Mouse (Mus musculus) megakaryocyte-erythroid progenitor cell, adult 5-6 weeks (primary cell): Measurements from ENCODE around the gene Iffo2. TPM values are rescaled to one million over a fixed set of nuclear protein-coding genes. Genes with fewer than 3 reads are reported as not detected.

Source experiments
- ATAC-seq: replicated peaks from 2 replicates; pipeline ENCODE4 v1.8.0; 2016; ENCODE audit warnings: mild to moderate bottlenecking, inconsistent platforms; ENCODE audit not compliant: severe bottlenecking, poor library complexity, low FRiP score, low TSS enrichment
- total RNA-seq, 2 experiments: library from RNA; stranded (forward) in 1 of 2; stranded (reverse) in 1 of 2; fragments of 200-1000, 215-1000 nt in 1 of 2; fragments of >200 nt in 1 of 2; fragmentation: Nextera tagmentation in 1 of 2; gene quantifications; 2 replicates each; pipeline ENCODE4 v1.2.3; 2014 to 2017

Iffo2 gene
- total RNA-seq, 2 experiments from 2014 or later: 0.23 to 0.35 TPM

DNA sequence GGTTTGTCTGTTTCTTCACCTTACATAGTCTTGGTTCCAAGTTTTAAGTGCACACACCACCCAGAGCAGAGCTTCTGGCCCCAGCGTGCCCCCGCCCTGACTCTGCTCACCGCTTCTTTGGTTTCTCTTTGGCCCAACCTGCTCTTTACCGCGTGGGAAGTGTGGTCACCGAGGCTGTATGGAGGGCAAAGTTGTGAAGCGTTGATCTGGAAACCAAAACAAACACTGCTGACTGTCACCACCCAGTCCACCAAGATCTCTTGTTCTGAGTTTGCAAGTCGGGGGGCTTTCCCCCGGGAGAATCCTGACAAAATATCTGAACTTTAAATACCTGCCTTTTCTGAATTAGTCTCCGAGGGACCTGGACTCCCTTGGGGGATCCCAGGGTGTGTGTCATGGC, 48.7 kb downstream of the Iffo2 start:
- ATAC-seq: no peak

DNA sequence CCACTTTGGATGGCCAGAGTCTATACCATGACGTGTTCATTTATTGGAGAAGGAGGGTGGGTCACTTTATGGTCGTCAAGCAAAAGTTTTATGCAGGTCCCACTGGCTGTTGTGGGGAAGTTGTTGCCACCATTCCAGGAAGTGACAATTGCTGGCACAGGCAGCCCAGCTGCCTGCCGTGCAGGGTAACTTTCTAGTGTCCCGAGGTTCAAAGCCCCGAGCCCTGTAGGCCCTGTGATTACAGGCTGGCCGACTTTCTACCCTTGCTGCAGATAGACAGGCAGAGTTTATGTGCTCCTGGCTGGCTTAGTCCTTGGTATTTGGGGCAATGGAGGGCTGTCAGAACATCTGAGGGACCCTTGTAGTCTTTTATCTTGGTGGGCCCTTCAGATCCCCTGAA, 49.1 kb downstream of the Iffo2 start:
- no peak for ATAC-seq

- no peak for ATAC-seq
These were observed 50.5 kb downstream of the Iffo2 start for GRCm38 (mm10) chr4:139580663-139581336.

DNA sequence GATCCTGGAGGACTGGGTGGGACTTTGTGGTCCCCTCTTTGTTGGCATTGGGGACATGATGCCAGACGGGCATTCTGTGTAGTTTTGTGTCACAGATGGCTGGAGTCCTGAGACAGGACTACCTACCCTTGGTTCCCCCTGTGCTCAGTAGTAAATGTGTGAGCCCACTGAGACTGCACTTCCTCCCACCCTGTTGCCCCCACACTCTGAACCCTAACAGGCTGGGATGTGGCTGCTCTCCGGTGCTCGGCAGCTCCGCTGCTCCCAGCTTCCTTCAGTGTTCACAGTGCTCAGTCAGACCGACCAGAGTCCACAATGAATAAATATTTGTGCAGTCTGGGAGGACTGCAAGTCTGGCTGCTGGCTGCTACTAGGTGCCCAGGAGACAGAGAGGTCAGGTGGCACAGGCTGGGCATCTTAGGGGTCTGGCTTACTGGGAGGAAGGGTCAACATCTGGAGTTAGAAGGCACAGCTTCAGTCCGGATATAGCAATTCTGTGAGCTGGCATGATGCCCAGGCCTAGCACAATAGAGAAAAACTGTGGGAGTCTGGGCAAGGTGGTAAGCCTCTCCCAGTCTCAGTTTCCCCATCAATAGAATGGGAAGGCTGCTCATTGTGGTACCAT, 51.2 kb downstream of the Iffo2 start:
- ATAC-seq: no peak

- ATAC-seq: no peak
These were observed 52.0 kb downstream of the Iffo2 start for GRCm38 (mm10) chr4:139582346-139582745.

DNA sequence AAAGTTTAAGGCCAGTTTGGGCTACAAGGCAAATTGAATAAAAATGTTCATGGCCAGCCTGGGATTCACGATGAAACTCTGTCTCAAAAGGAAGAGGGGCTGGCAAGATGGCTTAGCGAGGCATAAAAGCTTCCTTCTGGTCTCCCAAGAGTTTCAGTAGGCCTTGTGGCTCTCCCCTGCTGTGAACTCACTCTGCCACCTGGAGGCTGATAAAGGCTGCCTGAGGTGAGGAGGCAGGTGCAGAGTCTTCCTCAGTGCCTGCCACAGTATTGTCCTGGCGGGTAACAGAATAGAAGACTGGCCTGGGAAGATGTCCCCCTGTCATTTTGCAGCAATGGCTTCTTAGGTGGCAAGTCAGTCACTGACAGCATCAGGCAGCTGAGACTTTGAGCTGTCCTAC, 52.6 kb downstream of the Iffo2 start:
- no peak for ATAC-seq

DNA sequence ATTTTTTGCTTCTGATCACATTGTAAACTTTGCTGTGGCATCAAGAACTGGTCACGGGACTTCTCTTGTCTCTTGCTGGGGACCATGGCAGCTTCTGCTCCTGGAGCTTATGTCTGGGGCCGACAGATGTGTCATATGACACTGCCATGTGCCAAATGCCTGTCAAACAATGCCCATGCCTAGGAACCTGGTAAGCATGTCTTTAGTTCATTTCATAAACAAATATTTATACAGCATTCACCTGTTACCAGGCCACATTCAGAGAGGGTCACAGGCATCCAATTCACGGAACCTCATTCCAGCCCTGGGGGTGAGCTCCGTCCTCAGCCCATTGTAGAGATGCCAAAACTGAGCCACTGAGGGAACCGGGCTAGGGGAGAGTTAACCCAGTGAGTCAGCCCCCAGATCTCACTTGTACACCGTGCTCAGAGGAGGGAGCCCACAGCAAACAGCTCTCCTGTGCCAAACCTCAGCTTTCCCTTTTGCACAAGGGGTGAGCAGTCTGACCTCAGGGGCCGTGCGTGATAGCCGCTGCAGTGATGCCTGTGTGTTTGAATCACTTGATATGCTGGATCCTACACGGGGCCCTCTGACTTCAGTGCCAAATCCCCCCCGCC, 53.4 kb downstream of the Iffo2 start:
- ATAC-seq: no peak

DNA sequence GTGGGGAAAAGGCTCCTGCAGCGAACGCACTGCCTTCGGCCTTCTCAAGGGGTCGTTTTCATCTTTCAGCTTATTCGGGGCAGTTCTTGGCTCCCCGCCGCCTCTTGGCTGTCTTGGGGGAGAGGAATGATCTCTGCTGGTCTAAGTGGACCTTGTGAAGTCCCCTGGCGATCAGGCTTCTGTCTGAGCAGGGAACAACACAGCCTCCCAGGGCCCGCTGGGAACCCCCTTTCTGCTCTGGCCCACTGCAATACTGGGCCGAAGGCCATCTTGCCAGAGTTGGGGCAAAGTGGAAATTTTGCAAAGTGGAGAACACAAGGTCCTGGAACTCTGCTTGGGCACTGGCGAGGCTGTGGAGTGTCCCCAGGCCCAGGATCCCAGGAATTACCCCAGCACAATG, 54.4 kb downstream of the Iffo2 start:
- no peak for ATAC-seq

- ATAC-seq: no peak
These were observed 55.4 kb downstream of the Iffo2 start for GRCm38 (mm10) chr4:139585713-139586112.

GRCm38 (mm10) chr4:139587370-139587769, 57.0 kb downstream of the Iffo2 start:
- no peak for ATAC-seq

DNA sequence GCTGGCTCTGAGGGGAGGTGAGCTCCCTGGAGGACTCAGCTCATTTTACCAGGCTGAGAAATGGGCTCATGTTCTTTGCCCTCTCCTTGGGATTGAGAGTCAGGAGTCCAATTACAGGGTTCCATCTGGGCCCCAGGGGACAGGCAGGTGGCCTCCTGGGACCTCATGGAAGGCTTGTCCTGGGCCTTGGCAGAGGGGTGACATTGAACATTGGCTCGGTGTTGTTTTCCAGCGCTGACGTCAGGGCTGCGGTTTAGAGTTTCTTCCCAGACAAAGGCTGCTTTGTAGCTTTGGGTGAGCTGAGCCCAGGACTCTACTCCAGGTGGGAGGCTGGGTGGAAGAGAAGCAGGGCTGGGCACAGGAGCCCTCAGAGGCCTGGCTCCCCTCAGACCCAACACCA, 57.4 kb downstream of the Iffo2 start:
- ATAC-seq: no peak

DNA sequence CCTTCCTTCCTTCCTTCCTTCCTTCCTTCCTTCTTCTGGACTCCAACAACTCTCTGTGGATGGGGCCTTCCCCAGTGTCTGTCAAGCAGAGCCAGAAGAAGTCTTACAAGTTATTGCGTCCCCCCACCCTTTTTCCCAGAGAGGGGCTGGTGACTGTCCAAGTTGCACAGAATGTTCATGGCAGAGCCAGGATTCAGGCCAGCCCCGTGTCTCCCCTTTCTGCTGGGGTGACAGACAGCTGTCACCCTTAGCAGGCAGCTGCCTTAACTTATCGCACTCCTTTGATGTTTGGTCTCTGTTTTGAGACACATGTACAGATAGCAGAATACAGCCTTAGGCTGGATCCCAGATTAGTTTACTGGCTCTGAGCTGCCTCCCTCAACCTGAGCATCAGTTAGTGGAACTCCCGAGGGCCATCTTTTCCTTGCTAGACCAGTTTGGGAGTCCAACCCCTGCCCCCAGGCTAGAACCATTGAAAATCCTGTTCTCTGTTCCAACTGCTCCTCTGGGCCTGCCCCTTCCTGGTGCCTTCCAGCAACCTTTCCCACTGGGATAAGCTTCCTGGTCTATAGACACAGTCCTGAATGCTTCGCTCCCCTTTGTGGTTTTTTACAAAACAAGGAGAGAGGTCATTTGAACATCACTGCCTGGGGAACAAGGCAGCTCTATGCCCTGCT, 59.1 kb downstream of the Iffo2 start:
- ATAC-seq: no peak

DNA sequence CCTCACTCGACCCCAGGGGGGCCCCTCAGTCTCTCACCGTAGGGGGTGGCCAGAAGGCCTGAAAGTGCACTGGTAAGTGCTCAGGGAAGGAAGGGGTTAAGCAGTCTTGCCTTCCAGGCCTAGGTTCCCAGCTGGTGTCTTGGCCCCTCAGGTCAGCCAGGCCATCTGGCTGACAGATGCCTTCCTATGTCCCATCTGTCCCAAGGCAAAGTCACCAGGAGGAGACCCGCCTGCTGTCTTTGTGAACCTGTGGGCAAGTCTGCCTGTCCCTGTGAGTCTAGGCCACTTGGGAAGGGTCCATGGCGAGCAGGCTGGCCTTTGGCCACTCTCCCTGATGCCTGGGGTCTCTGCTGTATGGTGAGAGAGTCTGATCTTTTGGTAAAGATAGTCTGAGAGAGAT, 60.1 kb downstream of the Iffo2 start:
- no peak for ATAC-seq

GRCm38 (mm10) chr4:139592895-139593294, 62.5 kb downstream of the Iffo2 start:
- ATAC-seq: no peak

DNA sequence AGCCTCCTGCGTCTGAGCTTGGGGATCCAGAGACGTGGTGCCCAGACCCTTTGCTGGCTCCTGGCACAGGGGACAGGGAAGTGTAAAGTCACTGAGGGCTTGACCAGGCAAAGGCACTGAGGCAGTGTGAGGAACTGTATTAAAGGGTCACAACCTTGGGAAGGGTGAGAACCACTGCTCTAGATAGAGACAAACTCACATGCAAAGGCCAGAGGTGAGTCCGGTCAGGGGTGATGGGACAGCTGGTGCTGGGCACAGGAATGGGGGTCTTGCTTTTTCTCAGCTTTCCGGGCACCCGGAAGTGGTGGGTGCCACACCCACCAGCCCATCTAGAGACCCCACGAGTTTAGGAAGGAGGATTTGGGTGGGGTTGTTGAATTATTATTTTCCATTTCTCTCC, 63.0 kb downstream of the Iffo2 start:
- ATAC-seq: no peak

- ATAC-seq: no peak
These were observed 63.7 kb downstream of the Iffo2 start for GRCm38 (mm10) chr4:139594062-139594461.

- ATAC-seq: no peak
These were observed 66.4 kb downstream of the Iffo2 start for GRCm38 (mm10) chr4:139596715-139597114.

GRCm38 (mm10) chr4:139597286-139598284, 67.2 kb downstream of the Iffo2 start:
- no peak for ATAC-seq

DNA sequence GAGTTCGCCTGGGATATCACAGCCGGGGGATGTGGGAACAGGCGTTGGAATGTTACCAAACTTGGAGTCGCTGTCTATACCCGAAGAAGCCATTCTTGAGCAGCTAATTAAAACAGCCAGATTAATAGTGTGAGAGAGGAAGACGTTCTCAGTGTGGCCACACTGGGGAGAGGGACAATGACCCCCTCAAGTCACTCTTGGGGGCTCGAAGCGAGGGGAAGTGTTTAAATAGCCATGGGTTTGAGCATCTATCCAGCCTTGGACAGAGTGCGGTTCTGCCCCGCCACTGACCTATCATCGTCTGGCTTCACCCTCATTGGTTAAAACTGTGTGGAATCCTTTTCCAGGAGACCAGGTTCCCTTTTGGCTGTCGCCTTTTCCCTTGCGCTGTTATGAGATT, 68.0 kb downstream of the Iffo2 start:
- ATAC-seq: no peak
